Mouse (Mus musculus): Measurements from ENCODE around the gene Tgm3. TPM values are rescaled to one million over a fixed set of nuclear protein-coding genes. Genes with fewer than 3 reads are reported as not detected.

Gene Tgm3
- total RNA-seq (2015) (0.15 and 0.44 TPM in 2 replicates), total RNA-seq (2017) (0.04 and 0.17 TPM in 2 replicates)

GRCm38 (mm10) chr2:130012026-130012425 is at the start of gene Tgm3:
TSS of gene Tgm3 (plus strand) at chr2:130012349.
- no peak for ATAC-seq (replicated peaks; ENCODE audit: poor library complexity)

- ATAC-seq (replicated peaks; ENCODE audit: poor library complexity), result no peak
Observed at GRCm38 (mm10) chr2:129980608-129981007, 31.5 kb upstream of the Tgm3 start.

GRCm38 (mm10) chr2:129987527-129988045 is 24.6 kb upstream of the Tgm3 start:
- ATAC-seq (replicated peaks; ENCODE audit: poor library complexity), result no peak

GRCm38 (mm10) chr2:129989646-129990045 is 22.5 kb upstream of the Tgm3 start:
- ATAC-seq (replicated peaks; ENCODE audit: poor library complexity), result no peak

- no peak for ATAC-seq (replicated peaks; ENCODE audit: poor library complexity)
Observed at GRCm38 (mm10) chr2:129994468-129994867, 17.7 kb upstream of the Tgm3 start.

GRCm38 (mm10) chr2:129998476-129998875 is 13.7 kb upstream of the Tgm3 start:
- ATAC-seq (replicated peaks; ENCODE audit: poor library complexity), result no peak

- no peak for ATAC-seq (replicated peaks; ENCODE audit: poor library complexity)
Observed at GRCm38 (mm10) chr2:129999296-129999695, 12.9 kb upstream of the Tgm3 start.

GRCm38 (mm10) chr2:130000601-130001000 is 11.5 kb upstream of the Tgm3 start:
- ATAC-seq (replicated peaks; ENCODE audit: poor library complexity), result no peak

GRCm38 (mm10) chr2:130004046-130004445 is 8.1 kb upstream of the Tgm3 start:
- ATAC-seq (replicated peaks; ENCODE audit: poor library complexity), result no peak

GRCm38 (mm10) chr2:130009371-130009770 is 2.8 kb upstream of the Tgm3 start:
- ATAC-seq (replicated peaks; ENCODE audit: poor library complexity), result no peak

GRCm38 (mm10) chr2:130013646-130014045 is 1.5 kb downstream of the Tgm3 start:
- no peak for ATAC-seq (replicated peaks; ENCODE audit: poor library complexity)

- ATAC-seq (replicated peaks; ENCODE audit: poor library complexity), result no peak
Observed at GRCm38 (mm10) chr2:130015196-130015595, 3.0 kb downstream of the Tgm3 start.

GRCm38 (mm10) chr2:130018084-130018483 is 5.9 kb downstream of the Tgm3 start:
- ATAC-seq (replicated peaks; ENCODE audit: poor library complexity), result peak; percentile 26; the same call in 1 of the 2 replicates

GRCm38 (mm10) chr2:130027890-130028289 is 15.7 kb downstream of the Tgm3 start:
- no peak for ATAC-seq (replicated peaks; ENCODE audit: poor library complexity)

- peak; percentile 90 for ATAC-seq (replicated peaks; ENCODE audit: poor library complexity)
Observed at GRCm38 (mm10) chr2:130029826-130030225, 17.7 kb downstream of the Tgm3 start.

GRCm38 (mm10) chr2:130032661-130033060 is 20.5 kb downstream of the Tgm3 start:
- no peak for ATAC-seq (replicated peaks; ENCODE audit: poor library complexity)

GRCm38 (mm10) chr2:130036846-130037245 is 24.7 kb downstream of the Tgm3 start:
- ATAC-seq (replicated peaks; ENCODE audit: poor library complexity), result no peak

- no peak for ATAC-seq (replicated peaks; ENCODE audit: poor library complexity)
Observed at GRCm38 (mm10) chr2:130038971-130039370, 26.8 kb downstream of the Tgm3 start.

- peak; percentile 92 for ATAC-seq (replicated peaks; ENCODE audit: poor library complexity)
Observed at GRCm38 (mm10) chr2:130040190-130040886, 28.2 kb downstream of the Tgm3 start.

GRCm38 (mm10) chr2:130043835-130044234 is 31.7 kb downstream of the Tgm3 start:
- peak; percentile 49 for ATAC-seq (replicated peaks; ENCODE audit: poor library complexity)

GRCm38 (mm10) chr2:130047923-130048440 is 35.8 kb downstream of the Tgm3 start:
- ATAC-seq (replicated peaks; ENCODE audit: poor library complexity), result no peak

GRCm38 (mm10) chr2:130048792-130049191 is 36.6 kb downstream of the Tgm3 start:
- peak; percentile 62 for ATAC-seq (replicated peaks; ENCODE audit: poor library complexity)
